Mouse (Mus musculus): Measurements from ENCODE around the gene Irf2bp1. TPM values are rescaled to one million over a fixed set of nuclear protein-coding genes. Genes with fewer than 3 reads are reported as not detected.
A peak's percentile ranks its signal among the peaks of the same experiment; 100 is the strongest.

Irf2bp1 gene
- 1 to 10 TPM; 2.0 to 2.4 TPM for polyA plus RNA-seq (2017; shearing (Covaris generic))

GRCm38 (mm10) chr7:19003902-19004630, at the start of gene Irf2bp1:
Irf2bp1 (plus strand) TSS chr7:19004044.
- peak; percentile 70 for ATAC-seq

- ATAC-seq = peak; percentile 50
Measured at GRCm38 (mm10) chr7:18957569-18958383, 46.1 kb upstream of the Irf2bp1 start.

GRCm38 (mm10) chr7:18958384-18958766, 45.5 kb upstream of the Irf2bp1 start:
- ATAC-seq = no peak

GRCm38 (mm10) chr7:18959446-18959845, 44.4 kb upstream of the Irf2bp1 start:
- peak; percentile 55 for ATAC-seq

- no peak for ATAC-seq
Measured at GRCm38 (mm10) chr7:18962171-18962792, 41.6 kb upstream of the Irf2bp1 start.

- no peak for ATAC-seq
Measured at GRCm38 (mm10) chr7:18962795-18963194, 41.0 kb upstream of the Irf2bp1 start.

GRCm38 (mm10) chr7:18963294-18963843, 40.5 kb upstream of the Irf2bp1 start:
- no peak for ATAC-seq

GRCm38 (mm10) chr7:18965312-18965711, 38.5 kb upstream of the Irf2bp1 start:
- ATAC-seq = no peak

GRCm38 (mm10) chr7:18967603-18968002, 36.2 kb upstream of the Irf2bp1 start:
- no peak for ATAC-seq

GRCm38 (mm10) chr7:18970956-18971355, 32.9 kb upstream of the Irf2bp1 start:
- ATAC-seq = no peak

GRCm38 (mm10) chr7:18978381-18978780, 25.5 kb upstream of the Irf2bp1 start:
- ATAC-seq = no peak

GRCm38 (mm10) chr7:18986503-18986902, 17.3 kb upstream of the Irf2bp1 start:
- no peak for ATAC-seq

- ATAC-seq = no peak
Measured at GRCm38 (mm10) chr7:18987100-18987499, 16.7 kb upstream of the Irf2bp1 start, which contains the start of gene Nanos2. Nanos2 (plus strand) TSS chr7:18987400.

GRCm38 (mm10) chr7:18987747-18988146, 16.1 kb upstream of the Irf2bp1 start:
- ATAC-seq = no peak

- no peak for ATAC-seq
Measured at GRCm38 (mm10) chr7:18988780-18989179, 15.1 kb upstream of the Irf2bp1 start.

- ATAC-seq = no peak
Measured at GRCm38 (mm10) chr7:18989995-18990394, 13.8 kb upstream of the Irf2bp1 start.

- ATAC-seq = peak; percentile 86
Measured at GRCm38 (mm10) chr7:18990601-18991295, 13.1 kb upstream of the Irf2bp1 start, which contains the start of gene Mypop. Mypop (plus strand) TSS chr7:18991245.

GRCm38 (mm10) chr7:18991660-18992293, 12.1 kb upstream of the Irf2bp1 start:
- no peak for ATAC-seq

- ATAC-seq = no peak
Measured at GRCm38 (mm10) chr7:18992294-18992675, 11.6 kb upstream of the Irf2bp1 start.

- no peak for ATAC-seq
Measured at GRCm38 (mm10) chr7:18993036-18993435, 10.8 kb upstream of the Irf2bp1 start.

- ATAC-seq = no peak
Measured at GRCm38 (mm10) chr7:18998835-18999234, 5.0 kb upstream of the Irf2bp1 start.

GRCm38 (mm10) chr7:19000421-19000820, 3.4 kb upstream of the Irf2bp1 start:
- no peak for ATAC-seq
